Mouse (Mus musculus): ENCODE data around the gene Olfm3. TPM values are rescaled to one million over a fixed set of nuclear protein-coding genes. Genes with fewer than 3 reads are reported as not detected.
A peak's percentile ranks its signal among the peaks of the same experiment; 100 is the strongest.

Gene Olfm3
- not detected in 2 replicates for polyA plus RNA-seq (2015; fragmentation: Nextera tagmentation; extraction: Ambion mirVana)

DNA sequence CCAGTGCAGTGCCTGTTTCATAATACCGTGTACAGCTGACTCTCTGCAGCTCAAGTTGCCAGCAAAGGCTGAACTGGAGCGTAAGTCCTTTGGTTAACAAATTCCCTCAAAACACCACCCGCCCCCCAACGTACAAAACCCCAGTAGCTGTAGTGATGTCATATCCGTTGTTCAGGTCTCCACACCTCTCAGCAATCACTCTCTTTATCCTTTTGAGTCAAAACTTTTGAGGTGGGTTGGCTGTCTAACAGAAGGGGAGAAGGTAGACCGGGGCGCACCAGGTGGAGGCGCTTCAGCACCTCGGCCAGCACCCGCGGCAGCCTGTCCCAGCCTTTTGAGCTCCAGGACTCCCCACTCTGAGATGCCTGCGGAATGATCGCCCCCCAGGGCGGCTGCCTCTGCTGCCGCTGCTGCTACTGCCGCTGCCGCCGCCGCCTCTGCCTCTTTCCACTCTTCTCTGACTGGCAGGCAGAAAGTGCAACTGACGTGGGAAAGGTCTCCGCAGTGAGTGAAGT is at the start of gene Olfm3:
TSS of gene Olfm3 (plus strand) at position 155 of the 515 bp plus-strand sequence.
- WGBS = 7% methylated on average over 21 of the region's 21 CpGs
- H3K36me3 ChIP-seq (ENCODE audit: insufficient read depth, low read length) = no peaks in the 10 kb centered on the region
- ATAC-seq (no peak), DNase-seq (ENCODE audit: low spot score) (peak; percentile 8)
- H3K4me2 ChIP-seq (replicated peaks; ENCODE audit: low read depth, low read length) = no peak within 1 kb of the TSS
- no peaks in the 10 kb centered on the region for H3K4me1 ChIP-seq (ENCODE audit: insufficient read depth, low read depth, low read length)
- H3K4me3 ChIP-seq (ENCODE audit: low read depth, low read length) = no peak within 1 kb of the TSS
- TF ChIP-seq EP300 (IDR thresholded peaks at IDR 0.05) (no peak), CTCF (IDR thresholded peaks at IDR 0.05) (no peak)
- H3K27ac ChIP-seq (ENCODE audit: low read length) = no peak within 1 kb of the TSS
- no peak within 1 kb of the TSS for H3K9ac ChIP-seq (replicated peaks; ENCODE audit: low read depth)
- H3K27me3 ChIP-seq (replicated peaks; ENCODE audit: insufficient read depth, low read length) = no peaks in the 10 kb centered on the region
- no peaks in the 10 kb centered on the region for H3K9me3 ChIP-seq (ENCODE audit: low read length)

- Histone ChIP-seq H3K9ac (replicated peaks; ENCODE audit: low read depth) (no peak overlapping the region), H3K4me3 (ENCODE audit: low read depth, low read length) (no peak overlapping the region), H3K27me3 (replicated peaks; ENCODE audit: insufficient read depth, low read length) (no peaks in the 10 kb centered on the region), H3K27ac (ENCODE audit: low read length) (no peak overlapping the region), H3K9me3 (ENCODE audit: low read length) (no peaks in the 10 kb centered on the region), H3K4me1 (ENCODE audit: insufficient read depth, low read depth, low read length) (no peaks in the 10 kb centered on the region), H3K36me3 (ENCODE audit: insufficient read depth, low read length) (no peaks in the 10 kb centered on the region), H3K4me2 (replicated peaks; ENCODE audit: low read depth, low read length) (no peak overlapping the region)
- no peak for ATAC-seq
- TF ChIP-seq EP300 (IDR thresholded peaks at IDR 0.05) (no peak), CTCF (IDR thresholded peaks at IDR 0.05) (no peak)
- WGBS = 74% methylated on average over 3 of the region's 3 CpGs
- DNase-seq (ENCODE audit: low spot score) = no peak
Measured at GRCm38 (mm10) chr3:114889764-114890163, 14.1 kb upstream of the Olfm3 start.

- H3K4me2 ChIP-seq (replicated peaks; ENCODE audit: low read depth, low read length) = no peak overlapping the region
- no peak for DNase-seq (ENCODE audit: low spot score)
- 21% methylated on average over 16 of the region's 16 CpGs for WGBS
Measured at GRCm38 (mm10) chr3:114904633-114905423, 950 bp downstream of the Olfm3 start.

GRCm38 (mm10) chr3:114907537-114907936 is 3.7 kb downstream of the Olfm3 start:
- H3K9me3 ChIP-seq (ENCODE audit: low read length) = no peaks in the 10 kb centered on the region
- H3K4me1 ChIP-seq (ENCODE audit: insufficient read depth, low read depth, low read length) = no peaks in the 10 kb centered on the region
- no peak overlapping the region for H3K4me3 ChIP-seq (ENCODE audit: low read depth, low read length)
- no peak overlapping the region for H3K9ac ChIP-seq (replicated peaks; ENCODE audit: low read depth)
- H3K27ac ChIP-seq (ENCODE audit: low read length) = no peak overlapping the region
- no peaks in the 10 kb centered on the region for H3K36me3 ChIP-seq (ENCODE audit: insufficient read depth, low read length)
- DNase-seq (ENCODE audit: low spot score) = no peak
- no peak for ATAC-seq
- H3K27me3 ChIP-seq (replicated peaks; ENCODE audit: insufficient read depth, low read length) = no peaks in the 10 kb centered on the region
- no peak for TF ChIP-seq CTCF (IDR thresholded peaks at IDR 0.05)
- TF ChIP-seq EP300 (IDR thresholded peaks at IDR 0.05) = no peak
- no peak overlapping the region for H3K4me2 ChIP-seq (replicated peaks; ENCODE audit: low read depth, low read length)

More at GRCm38 (mm10) chr3:114904633-114905423, 950 bp downstream of the Olfm3 start:
- Histone ChIP-seq H3K9me3 (ENCODE audit: low read length) (no peaks in the 10 kb centered on the region), H3K27me3 (replicated peaks; ENCODE audit: insufficient read depth, low read length) (no peaks in the 10 kb centered on the region), H3K36me3 (ENCODE audit: insufficient read depth, low read length) (no peaks in the 10 kb centered on the region), H3K27ac (ENCODE audit: low read length) (no peak overlapping the region), H3K9ac (replicated peaks; ENCODE audit: low read depth) (no peak overlapping the region), H3K4me3 (ENCODE audit: low read depth, low read length) (no peak overlapping the region), H3K4me1 (ENCODE audit: insufficient read depth, low read depth, low read length) (no peaks in the 10 kb centered on the region)
- no peak for ATAC-seq
- no peak for TF ChIP-seq CTCF (IDR thresholded peaks at IDR 0.05)

GRCm38 (mm10) chr3:114908846-114909245 is 5.0 kb downstream of the Olfm3 start:
- Histone ChIP-seq H3K36me3 (ENCODE audit: insufficient read depth, low read length) (no peaks in the 10 kb centered on the region), H3K27ac (ENCODE audit: low read length) (no peak overlapping the region), H3K4me2 (replicated peaks; ENCODE audit: low read depth, low read length) (no peak overlapping the region), H3K4me3 (ENCODE audit: low read depth, low read length) (no peak overlapping the region), H3K4me1 (ENCODE audit: insufficient read depth, low read depth, low read length) (no peaks in the 10 kb centered on the region), H3K27me3 (replicated peaks; ENCODE audit: insufficient read depth, low read length) (no peaks in the 10 kb centered on the region), H3K9ac (replicated peaks; ENCODE audit: low read depth) (no peak overlapping the region), H3K9me3 (ENCODE audit: low read length) (no peaks in the 10 kb centered on the region)
- TF ChIP-seq CTCF (IDR thresholded peaks at IDR 0.05) (no peak), EP300 (IDR thresholded peaks at IDR 0.05) (no peak)
- WGBS = 68% methylated on average over 3 of the region's 3 CpGs
- DNase-seq (ENCODE audit: low spot score) (no peak), ATAC-seq (no peak)

DNA sequence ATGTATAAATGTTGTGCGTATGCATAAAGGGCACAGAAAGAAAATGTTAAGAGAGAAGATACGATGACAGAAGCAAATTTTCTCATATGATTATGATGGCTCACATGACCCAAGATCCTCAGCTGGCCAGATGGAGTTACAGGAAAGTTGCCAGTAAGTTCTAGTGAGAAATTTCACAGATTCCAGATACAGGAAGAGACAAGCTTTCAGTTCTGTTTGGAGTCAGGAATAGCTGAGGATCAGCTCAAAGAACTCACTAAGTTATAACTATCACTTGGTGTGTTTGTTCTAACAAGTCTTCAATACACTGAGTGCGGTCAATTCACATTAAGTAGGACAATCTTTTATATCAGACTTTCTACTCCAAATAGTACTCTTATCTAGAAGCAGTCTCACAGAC is 16.2 kb downstream of the Olfm3 start:
- no peak overlapping the region for H3K9ac ChIP-seq (replicated peaks; ENCODE audit: low read depth)
- H3K27me3 ChIP-seq (replicated peaks; ENCODE audit: insufficient read depth, low read length) = no peaks in the 10 kb centered on the region
- DNase-seq (ENCODE audit: low spot score) = no peak
- TF ChIP-seq EP300 (IDR thresholded peaks at IDR 0.05) (no peak), CTCF (IDR thresholded peaks at IDR 0.05) (no peak)
- 77% methylated on average over 3 of the region's 3 CpGs for WGBS
- no peaks in the 10 kb centered on the region for H3K9me3 ChIP-seq (ENCODE audit: low read length)
- no peak overlapping the region for H3K27ac ChIP-seq (ENCODE audit: low read length)
- H3K36me3 ChIP-seq (ENCODE audit: insufficient read depth, low read length) = no peaks in the 10 kb centered on the region
- H3K4me2 ChIP-seq (replicated peaks; ENCODE audit: low read depth, low read length) = no peak overlapping the region
- no peak overlapping the region for H3K4me3 ChIP-seq (ENCODE audit: low read depth, low read length)
- no peak for ATAC-seq
- no peaks in the 10 kb centered on the region for H3K4me1 ChIP-seq (ENCODE audit: insufficient read depth, low read depth, low read length)

Data from lung, postnatal 0 days (tissue).